Mouse (Mus musculus) adipocyte (in vitro differentiated cells): Measurements from ENCODE around the gene Adgrv1.

ENCODE experiments used
- DNase-seq: peaks from one replicate; pipeline ENCODE4 v3.0.0-alpha.2; 2016; ENCODE audit warnings: low spot score

The Adgrv1 gene

DNA sequence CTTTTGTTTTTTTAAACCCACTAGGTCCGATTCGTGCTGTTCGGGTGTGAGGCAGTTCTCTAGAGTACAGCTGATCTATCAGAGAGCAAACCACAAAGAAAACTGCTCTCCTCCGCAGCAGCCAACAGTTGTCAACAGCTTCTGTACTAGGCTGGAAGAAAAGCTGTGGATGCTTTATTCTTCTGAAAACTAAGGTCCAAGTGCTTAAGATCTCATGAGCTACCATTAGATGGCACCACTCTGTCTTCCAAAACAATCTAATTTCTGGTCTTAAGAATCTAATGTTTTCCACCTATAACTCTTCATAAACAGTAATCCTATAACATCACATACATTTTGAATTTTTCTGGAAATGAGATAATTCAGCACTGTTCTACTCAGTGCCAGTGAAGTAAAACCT is 22.6 kb downstream of the Adgrv1 start:
- no peak for DNase-seq

- no peak for DNase-seq
These were observed 26.0 kb downstream of the Adgrv1 start for GRCm38 (mm10) chr13:81606991-81607390.

- no peak for DNase-seq
These were observed 35.9 kb downstream of the Adgrv1 start for GRCm38 (mm10) chr13:81596910-81597607.

DNA sequence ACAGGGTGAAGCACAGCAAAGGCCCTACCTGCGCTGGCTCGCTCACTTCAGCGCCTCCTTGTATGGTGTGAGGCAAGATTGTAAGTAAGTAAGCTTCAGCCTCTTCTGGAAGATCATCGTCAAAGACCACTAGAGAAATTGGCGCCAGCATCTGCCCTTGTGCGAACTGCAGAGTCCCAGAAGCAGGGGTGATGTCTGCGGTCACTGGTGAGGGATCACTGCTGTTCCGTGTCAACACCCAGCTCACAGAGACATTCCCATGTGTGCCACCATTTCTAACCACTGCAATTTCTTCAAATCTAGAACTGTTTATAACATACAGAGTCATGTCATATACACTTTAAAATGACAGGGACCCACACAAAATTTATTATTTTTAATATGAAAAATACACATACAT is 54.3 kb downstream of the Adgrv1 start:
- DNase-seq, result no peak

DNA sequence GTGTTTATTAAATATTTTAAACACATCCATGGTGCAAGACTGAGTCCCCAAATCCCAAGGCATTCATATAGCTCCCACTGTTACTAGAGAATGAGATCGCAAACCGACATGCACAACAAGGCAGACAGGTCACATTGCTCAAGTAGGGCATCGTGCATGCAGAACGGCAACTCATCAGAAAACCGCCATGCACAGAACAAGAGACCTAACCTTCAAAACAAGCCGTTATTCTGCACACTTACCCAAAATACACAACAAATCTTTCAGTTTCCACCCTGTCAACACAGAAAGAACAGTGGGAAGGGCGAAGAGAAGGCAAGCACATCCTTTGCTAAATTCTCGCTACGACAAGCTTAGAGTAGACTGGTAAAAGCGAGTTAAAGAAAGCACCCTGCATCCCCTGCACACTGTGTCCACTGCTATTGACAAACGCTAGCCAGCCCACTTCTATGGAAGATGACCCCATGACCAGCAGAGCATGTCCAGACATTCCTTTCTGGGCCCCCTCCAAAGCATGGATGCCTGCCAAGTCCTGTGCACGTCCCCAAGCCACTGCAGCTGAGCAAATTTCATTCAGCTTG is 62.6 kb downstream of the Adgrv1 start:
- DNase-seq, result no peak

DNA sequence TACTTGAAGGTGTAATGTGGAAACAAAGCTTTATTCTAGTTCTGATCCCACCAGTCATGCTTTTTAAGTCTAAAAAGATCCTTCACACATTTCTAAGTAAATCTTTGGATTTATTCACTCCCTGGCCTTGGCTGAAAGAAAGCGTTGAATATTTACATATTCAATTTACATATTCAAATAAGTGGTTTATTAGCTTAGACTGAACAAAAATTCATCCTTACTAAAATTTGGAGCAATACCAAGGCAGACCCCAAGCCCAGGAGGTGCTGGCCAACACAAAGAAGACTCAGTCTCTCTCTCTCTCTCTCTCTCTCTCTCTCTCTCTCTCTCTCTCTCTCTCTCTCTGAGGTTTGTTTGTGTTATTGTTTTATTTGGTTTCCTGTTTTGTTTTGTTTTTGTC is 82.9 kb downstream of the Adgrv1 start:
- DNase-seq, result no peak

GRCm38 (mm10) chr13:81534916-81535315 is 98.0 kb downstream of the Adgrv1 start:
- no peak for DNase-seq

- DNase-seq, result peak; percentile 9
These were observed 106.3 kb downstream of the Adgrv1 start for GRCm38 (mm10) chr13:81526687-81527086.

DNA sequence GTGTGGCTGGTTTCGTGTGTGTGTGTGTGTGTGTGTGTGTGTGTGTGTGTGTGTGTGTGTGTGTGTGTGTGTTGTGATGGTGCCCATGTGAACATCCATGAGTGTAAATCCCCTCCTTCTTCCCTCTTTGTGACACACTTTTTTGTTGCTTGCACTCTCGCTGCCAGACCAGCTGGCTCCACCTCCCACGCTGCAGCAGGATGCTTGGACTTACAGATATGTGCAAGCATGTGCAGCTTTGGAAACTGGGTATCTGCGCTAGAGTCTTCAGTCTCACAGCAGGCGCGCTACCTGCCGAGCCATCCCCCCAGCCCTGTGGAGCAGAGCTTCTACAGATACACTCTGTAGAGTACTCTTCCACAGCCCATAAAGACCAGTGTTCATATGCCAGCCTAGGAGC is 122.8 kb downstream of the Adgrv1 start:
- DNase-seq, result no peak

DNA sequence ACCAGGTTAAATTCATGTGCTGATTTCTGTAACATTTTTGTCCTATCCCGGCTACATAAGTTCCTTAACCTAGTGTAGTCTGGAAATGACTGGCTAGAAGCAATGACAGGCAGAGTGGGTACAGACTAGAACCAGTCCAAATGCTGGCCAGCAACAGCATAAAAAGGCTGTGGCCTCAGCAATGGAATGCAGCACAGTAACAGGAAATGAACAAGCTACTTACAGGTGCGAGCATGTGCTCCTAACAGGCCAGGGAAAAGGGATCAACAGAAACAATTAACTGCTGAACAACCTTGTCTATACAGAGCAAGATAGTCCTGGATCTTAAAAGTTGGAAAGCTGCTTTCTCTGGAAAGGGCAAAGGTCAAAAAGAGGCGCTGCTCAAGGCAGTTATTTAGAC is 135.9 kb downstream of the Adgrv1 start:
- no peak for DNase-seq

DNA sequence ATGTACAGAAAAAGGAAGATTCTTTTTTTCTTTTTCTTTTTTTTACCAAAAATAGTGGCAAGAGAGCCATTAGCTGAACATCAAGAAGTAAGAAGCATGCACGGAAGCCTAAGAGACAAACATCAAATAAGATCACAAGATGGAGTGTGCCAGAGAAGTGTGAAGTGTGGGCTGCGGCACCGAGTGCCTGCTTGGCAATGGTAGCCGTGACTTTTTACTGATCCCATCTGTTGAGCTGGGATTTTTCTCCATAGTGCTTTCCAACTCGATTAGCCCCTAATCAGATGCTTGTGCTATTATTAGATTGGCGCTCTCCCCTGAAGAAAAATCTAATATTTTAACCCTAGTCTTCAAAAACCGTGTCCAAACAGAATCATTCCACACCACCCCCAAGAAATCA is 141.0 kb downstream of the Adgrv1 start:
- DNase-seq, result no peak

DNA sequence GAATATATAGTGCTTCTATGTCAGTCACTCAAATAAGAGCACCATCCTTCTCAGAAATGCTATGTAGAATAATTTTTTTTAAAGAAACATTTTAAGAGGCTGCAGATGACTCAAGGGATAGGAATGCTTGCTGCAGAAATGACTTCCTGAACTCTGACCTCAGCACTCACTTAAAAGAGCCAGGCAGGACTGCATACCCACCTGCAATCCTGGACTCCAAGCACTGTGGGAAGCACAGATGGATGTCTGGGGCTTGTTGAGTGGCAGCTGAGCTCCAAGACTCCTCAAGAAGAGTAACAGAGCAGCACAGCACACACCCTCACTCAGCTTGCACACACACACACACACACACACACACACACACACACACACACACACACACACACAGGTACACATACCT is 146.0 kb downstream of the Adgrv1 start:
- no peak for DNase-seq

DNA sequence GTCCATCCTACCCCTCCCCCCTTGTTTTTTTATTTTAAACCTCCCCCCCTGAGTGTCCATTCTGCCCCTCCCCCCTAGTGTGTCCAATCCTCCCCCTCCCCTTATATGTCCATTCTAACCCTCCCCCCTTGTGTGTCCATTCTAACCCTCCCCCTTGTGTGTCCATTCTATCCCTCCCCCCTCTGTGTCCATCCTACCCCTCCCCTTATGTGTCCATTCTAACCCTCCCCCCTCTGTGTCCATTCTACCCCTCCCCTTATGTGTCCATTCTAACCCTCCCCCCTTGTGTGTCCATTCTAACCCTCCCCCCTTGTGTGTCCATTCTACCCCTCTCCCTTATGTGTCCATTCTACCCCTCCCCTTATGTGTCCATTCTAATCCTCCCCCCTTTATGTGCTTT is 159.2 kb downstream of the Adgrv1 start:
- DNase-seq, result no peak

GRCm38 (mm10) chr13:81466661-81467060 is 166.3 kb downstream of the Adgrv1 start:
- no peak for DNase-seq

DNA sequence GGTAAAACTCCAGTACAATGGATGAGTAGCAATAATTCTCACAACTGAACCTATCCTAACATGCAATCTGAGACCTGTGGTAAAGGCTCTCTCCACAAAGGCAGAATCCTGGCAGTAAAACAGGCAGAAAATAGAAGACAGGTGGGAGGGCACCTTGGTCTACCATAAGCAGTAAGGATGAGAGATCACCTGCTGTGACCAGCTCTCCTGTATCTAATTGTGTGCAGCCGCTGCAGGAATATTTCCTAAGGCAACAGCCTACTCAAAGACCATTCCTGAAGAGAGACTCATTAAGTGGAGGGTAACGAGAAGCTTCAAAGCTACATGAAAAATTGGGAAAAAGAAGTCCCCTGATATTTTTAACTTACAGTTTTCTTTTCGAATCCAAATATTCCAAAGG is 167.2 kb downstream of the Adgrv1 start:
- no peak for DNase-seq

- no peak for DNase-seq
These were observed 183.3 kb downstream of the Adgrv1 start for GRCm38 (mm10) chr13:81449630-81450029.

GRCm38 (mm10) chr13:81449198-81449597 is 183.8 kb downstream of the Adgrv1 start:
- no peak for DNase-seq

- peak; percentile 5 for DNase-seq
These were observed 191.5 kb downstream of the Adgrv1 start for GRCm38 (mm10) chr13:81441412-81441811.

DNA sequence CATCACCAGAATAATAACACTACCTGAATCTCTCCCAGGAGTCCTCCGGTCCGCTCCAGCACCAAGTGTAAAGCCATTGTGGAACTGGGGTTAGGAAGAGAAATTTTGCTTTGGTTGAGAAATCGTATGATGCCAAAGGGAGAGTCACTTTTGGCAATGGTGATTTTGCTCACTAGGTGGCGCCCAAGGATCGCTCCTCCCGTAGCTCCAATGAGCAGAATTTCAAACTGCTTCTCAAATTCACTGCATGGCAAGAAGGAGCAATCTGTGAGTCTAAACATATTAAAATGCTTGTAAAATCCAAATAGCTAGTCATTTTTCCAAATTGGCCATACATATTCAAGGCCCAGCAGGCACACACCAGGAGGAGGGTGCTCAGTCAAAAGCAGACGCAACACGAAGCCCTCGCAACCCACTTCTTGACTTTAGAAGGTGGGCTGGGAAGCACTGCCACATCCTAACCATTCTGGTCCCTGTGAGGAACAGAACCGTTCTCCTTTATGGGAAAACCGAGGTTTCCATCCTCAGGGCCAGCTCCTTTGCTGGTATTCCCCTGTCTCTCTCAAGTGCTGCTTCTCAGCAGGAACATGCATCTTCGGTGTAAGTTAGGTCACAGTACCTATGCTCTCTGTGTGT is 193.4 kb downstream of the Adgrv1 start:
- peak; percentile 84 for DNase-seq

GRCm38 (mm10) chr13:81437088-81437487 is 195.9 kb downstream of the Adgrv1 start:
- DNase-seq, result no peak

DNA sequence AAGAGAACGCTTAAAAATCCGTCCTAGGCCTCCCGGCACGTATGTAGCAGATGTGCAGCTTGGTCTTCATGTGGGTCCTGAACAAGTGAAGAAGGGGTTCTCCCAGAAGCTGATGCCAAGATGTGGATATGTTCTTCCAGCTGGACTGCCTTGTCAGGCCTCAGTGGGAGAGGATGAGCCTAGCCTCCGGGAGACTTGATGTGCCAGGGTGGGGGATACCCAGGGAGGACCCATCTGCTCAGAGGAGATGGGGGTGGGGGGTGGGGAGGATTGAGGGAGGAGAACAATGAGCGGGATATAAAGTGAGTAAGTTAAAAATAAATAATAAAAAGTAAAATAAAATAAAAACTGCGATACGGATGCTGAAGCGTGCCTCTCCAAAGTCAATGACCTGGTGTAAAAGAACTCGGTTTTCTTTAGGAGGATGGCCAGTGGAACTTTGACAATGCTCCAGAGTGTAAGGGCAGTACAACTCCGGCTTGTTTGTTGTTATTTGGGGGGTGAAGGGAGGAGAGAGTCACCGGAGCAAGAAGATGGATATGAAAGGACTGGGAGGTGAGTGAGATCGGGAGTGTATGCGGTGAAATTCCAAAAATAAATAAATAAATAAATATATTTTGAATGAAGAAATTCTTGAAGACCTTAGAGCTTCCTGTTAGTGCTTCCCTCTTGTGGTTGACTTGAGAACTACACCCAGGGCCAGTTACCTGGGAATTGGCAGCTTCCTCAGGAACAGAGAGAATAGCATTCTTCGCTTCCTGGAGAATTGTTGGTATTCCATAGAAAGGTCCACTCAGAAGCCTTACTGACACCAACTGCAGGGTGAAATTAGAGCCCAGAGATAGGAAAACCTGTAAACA is 205.8 kb downstream of the Adgrv1 start:
- peak; percentile 60 for DNase-seq

- no peak for DNase-seq
These were observed 207.8 kb downstream of the Adgrv1 start for GRCm38 (mm10) chr13:81425111-81425510.

- no peak for DNase-seq
These were observed 209.0 kb downstream of the Adgrv1 start for GRCm38 (mm10) chr13:81424002-81424401.
